Mouse (Mus musculus) skeletal muscle tissue, adult 2 months (tissue): ENCODE data around the gene Ddah1.

Source experiments
- DNase-seq: peaks from one replicate; pipeline ENCODE4 v3.0.0-alpha.2; 2012; ENCODE audit warnings: low read depth, low spot score

The Ddah1 gene

DNA sequence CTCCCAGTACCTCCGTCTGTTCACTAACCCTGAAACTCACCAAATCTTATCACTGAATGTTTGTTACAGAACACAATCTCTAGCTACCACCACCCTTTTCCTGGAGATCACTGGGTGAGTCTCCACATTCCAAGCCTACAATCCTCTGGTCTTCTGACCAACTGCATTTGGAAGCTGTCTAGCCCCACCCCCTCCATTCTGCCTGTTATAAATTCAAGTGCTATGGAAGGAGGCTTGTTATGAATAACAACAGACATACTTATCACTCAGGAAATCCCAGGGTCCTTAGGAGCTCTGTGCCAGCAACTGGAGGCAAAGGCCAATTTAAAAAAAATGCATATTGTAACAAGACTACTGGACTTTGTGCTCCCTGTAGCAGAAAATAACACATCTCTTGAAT, 58.3 kb downstream of the Ddah1 start:
- no peak for DNase-seq

DNA sequence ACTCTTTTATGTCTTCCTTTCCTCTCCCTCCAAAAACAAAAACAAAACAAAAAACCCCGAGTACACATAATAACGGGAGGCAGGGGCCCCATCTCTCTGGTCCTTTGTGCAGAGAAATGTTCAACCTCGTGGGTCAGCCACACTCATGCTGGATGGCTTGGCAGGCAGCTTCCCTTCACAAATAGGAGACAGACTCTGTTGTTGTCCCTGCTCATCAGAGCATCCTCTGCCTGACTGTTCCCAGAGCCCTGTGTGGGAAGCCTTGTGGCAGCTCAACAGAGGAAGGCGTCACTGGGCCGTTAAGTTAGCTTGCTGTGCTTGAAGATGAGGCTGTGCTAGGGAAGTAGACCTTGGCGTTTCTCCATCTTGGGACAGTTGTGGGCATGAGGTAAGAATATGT, 58.8 kb downstream of the Ddah1 start:
- DNase-seq, result no peak

DNA sequence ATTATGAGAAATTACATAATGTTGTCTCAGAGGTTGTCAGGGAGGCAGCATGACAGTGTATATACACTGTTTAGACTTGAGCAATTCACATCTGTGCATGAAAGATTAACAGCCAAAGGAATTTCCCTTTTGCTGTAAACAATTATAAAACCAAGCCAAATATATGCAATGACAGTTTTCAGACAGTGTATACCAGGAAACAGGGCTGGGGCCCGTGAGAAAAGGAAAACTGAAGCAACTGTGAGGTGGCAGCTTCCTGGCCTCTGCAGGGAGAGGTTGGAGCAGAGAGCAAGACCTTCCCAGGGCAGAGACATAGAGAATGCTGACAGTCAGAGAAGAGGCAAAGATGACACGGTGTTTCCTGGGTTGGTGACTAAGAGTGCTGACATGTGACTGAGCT, 62.0 kb downstream of the Ddah1 start:
- DNase-seq, result no peak

DNA sequence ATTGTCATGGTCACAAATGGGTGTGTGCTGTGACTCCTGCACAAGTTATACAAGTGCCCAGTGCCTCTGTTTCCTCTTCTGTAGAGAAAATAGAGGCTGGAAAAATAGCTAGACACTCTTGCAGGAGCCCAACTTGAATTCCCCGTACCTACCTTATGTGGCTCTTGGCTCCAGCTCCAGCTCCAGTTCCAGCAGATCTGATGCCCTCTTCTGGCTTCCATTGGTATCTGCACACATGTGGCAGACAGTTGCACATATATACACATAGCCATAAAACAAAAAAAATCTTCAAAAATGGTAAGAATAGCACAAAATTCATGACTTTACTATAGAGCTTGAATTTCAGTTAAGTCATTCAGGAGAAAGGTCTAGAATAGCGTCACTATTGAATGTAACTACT, 62.5 kb downstream of the Ddah1 start:
- DNase-seq, result no peak

DNA sequence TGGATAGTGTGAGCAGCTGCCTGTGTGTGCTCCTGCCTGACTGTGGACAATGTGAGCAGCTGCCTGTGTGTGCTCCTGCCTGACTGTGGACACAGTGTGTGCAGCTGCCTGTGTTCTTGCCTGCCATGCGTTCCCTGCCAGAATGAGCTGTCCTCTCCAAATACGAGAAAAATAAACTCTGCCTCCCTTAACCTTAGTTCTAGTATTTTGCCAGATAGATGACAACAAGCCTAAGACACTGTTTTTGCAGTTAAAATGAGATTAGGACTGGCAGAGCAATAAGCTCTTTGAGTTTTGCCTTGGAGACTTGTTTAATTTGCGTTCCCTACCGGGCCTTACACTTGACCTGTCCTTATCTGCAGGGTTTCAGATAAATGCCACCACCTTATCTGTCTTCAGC, 63.7 kb downstream of the Ddah1 start:
- no peak for DNase-seq

DNA sequence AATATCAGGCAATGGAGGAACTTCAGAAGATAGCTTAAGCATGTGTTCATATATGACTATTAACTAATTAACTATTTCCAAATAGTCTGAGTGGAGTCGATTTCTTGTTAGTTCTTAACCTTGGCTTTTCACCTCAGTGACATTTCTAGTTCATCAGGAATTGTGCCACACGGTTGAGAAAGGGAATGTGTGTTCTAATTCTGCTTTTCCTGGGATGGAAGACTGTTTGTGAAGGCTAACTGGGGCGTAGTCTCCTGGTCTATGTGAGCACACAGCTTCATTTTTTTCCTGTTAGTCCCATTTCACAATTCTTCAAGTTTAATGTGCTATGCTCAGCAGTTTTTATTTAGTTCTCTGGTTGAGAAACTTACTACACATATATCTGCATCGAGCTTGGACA, 65.2 kb downstream of the Ddah1 start:
- DNase-seq, result no peak

DNA sequence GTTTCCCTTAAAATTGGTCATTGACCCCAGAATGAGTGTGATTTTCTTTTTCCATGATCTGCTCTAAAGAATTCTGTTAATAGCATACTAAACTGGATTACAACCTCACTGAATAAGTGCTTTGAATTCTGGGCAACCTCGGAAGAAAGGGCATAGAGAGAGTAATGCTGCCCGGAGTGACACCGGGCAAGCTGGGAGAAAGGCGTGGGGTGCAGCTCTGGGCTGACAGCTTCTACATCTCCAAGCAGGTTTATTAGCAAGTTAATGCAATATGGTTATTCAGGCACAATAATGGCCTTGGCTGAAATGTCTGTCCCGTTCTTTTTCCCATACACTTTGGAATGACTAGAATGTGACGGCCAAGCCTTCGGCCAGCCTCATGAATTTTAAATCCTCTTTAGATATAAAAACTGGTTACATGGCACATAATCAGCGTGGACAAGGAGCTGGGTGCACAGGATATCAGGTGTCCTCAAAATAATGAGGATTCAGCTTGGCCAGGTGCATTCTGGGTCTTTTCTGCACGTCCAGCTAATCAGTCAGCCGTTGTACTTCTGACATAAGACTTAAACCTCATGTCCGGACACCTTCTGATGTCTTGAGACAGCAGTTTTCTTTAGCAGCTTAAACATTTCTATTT, 67.1 kb downstream of the Ddah1 start:
- no peak for DNase-seq

DNA sequence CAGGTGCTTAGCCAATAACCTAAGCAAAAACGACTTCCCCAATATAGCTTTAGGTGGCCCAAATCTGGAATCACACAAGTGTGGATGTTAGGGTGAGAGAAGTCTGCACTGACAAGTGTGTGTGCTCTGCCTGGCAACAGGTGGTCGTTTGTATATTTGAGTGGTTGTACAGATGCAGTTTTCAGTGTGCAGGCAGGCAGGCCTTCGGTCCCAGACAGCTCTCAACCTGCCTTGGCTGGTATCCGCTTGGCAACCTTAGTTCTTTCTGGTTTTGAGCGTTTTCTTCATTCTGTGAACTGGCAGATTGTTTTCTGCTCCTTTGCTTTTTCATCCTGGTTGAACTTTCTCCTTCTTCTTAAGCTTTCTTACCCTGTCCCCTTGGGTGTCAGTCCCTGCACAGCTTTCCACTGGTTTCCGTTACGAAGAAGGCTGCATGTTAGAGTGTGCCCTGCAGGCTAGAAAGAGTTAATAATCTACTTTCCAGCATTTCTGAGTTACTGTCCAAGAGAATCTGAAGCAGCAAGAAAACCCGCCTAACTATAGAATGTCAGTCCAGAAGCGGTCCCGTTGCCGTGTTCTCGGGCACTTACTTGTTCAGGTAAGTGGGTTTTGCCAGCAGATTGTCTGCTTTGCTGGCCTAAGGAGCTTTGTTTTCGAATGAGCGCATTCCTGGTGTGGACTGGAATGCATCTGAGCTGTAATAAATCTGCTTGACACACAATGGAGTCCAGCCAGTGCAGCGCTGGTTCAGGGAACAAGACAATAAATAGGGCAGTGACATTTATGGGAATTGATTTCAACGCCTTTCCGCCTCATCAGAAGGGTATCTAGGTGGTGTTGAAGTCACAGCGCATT, 68.9 kb downstream of the Ddah1 start:
- DNase-seq, result peak; percentile 13

DNA sequence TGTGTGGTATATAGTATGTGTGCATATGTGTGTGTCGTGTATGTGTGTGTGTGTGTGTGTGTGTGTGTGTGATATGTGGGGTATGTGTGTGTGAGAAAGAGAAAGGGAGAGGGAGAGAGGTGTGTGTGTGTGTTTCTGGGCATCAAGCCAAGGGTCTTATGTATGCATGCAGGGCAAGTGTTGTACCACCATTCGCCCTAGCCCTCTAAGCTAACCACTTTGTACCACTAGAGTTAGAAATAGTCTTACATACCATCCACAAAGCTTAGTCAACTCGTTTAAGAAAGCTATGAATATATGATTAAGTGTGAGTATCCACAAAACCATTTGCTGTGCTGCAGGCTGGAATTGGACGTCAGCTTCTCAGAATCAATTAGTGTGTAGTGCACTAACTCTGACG, 70.4 kb downstream of the Ddah1 start:
- DNase-seq, result no peak

DNA sequence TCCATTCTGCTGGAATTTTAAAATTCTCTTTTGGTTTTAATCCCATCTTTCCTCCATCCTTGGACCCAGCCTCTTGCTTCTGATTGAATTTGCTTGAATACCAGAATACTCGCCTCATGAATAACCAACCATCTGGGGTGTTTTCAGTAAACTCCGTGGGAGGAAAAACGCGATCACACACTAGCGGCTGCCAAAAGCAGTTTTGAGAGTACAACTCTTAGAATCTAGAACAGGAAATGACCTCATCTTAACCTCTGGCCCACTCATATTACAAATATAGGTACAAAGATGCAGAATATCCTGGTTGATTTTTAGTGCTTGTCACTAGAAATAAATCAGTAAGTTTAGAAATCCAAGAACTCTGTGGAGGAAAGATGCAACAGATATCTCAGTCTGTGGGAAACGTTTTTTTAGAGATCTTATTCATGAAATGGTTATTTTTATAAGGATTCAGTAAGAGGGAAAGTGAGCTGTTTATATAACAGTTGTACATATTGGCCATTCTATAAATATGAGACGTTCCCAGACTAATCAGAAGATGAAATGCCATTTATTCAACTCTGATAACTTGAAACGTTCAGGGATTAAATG, 75.6 kb downstream of the Ddah1 start:
- DNase-seq, result peak; percentile 23

DNA sequence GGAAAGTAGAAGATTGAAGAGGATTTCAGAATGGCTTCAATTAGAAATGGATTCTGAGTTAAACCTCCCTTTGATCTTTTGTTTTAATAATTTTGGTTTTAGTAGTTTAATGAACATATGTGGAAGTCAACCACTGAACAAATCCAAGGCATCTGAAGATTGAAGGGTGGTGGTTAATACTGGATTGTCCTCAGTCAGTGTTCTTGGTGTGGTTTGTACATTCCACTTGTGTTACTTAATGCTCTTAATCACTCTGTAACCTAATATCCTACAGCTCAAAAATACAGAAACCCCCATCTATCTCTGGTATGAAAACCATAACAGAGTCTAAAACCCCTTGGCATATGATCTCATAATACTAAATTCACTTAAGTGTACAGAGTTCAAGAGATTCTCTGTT, 79.8 kb downstream of the Ddah1 start:
- DNase-seq, result no peak

DNA sequence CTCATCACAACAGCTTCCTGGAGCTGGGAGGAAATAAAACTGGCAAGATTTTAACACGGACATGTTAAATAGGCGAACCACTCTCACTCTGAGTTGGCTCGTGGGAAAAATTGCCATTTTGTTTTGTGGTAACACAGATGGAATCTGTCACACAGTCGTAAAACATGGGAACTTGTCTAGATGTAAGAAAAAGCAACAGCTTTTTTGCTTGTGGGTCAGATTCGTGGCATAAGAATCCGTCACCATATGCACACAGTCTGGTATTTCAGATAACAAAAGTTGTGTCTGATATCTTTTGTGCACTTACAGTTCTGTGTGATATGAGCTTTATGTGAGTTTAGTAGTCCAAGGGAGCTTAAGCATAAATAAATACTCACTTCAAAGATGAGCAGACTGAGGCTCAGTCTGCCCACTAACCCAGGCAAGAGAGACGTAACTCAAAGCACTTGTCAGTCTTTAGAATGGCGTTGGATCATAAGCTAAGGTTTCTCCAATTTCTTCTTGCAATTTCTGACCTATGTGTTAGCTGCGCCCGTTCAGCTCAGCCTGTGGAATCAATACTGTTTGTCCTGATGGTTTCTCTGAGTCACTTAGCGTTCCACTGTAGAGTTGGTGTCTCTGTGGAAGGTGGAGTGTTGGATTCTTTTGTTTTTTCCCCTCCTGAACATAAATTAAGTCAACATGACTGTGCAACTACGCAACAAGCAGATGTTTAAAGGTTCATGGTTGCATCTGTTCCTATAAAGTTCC, 83.7 kb downstream of the Ddah1 start:
- DNase-seq, result no peak

DNA sequence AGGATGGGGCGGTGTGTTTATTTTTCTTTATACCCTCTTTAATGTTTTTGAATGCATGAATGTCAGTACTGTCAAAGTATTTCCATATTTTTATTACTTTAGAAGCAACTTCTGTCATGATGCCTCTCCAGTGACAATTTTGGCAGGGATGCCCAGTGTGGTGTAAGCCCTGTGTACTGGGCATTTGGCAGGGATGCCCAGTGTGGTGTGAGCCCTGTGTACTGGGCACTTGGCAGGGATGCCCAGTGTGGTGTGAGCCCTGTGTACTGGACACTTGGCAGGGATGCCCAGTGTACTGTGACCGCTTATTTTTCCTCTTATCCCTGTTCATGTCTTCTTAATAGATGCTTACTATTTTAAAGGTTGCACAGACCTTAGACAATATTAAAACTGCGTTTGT, 85.4 kb downstream of the Ddah1 start:
- peak; percentile 63 for DNase-seq

DNA sequence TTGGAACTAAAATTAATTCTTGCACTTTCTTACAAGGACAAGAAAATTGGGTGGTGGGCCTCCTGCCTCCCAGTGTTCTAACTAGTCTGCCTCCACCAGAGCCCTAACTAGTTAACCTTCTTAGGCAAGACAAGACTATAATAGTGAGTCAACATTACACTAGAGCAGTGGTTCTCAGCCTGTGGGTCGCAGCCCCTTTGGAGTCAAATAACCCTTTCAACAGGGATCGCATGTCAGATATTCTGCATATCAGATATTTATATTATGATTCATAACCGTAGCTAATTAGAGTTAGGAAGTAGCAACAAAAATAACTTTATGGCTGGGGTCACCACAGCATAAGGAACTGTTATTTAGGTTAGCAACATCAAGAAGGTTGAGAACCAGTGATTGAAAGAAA, 86.4 kb downstream of the Ddah1 start:
- DNase-seq, result no peak

DNA sequence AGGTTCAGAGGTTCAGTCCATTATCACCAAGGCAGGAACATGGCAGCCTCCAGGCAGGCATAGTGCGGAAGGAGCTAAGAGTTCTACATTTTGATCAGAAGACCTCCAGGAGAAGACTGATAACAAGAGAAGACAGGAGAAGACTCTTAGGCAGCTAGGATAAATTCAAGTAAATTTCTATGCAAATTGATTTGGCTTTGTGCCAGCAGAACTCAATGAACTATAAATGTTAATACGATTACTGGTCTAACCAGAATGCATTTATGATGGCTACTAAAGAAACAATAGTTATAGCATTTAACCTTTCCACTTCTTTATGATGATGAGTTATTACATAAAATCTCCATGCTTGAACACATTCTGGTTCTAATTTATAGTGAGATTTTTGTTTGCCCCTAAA, 87.8 kb downstream of the Ddah1 start:
- no peak for DNase-seq

DNA sequence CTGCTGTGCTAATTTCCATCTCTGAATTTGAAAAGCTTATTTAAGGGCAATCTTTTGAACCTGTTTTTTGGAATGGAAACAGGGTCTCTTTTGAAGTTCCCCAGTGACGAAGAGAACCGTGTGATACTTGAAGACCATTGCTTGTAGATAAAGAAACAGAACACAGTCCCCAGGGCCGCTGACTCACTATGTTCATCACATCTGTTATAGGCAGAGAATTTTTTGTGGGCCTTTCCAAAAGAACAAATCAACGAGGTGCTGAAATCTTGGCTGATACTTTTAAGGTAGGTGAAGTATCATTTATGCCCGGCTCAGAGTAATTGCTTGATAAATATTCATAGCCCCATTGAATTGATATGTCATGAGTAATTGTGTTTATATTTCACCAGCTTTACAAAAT, 93.6 kb downstream of the Ddah1 start:
- DNase-seq, result no peak

DNA sequence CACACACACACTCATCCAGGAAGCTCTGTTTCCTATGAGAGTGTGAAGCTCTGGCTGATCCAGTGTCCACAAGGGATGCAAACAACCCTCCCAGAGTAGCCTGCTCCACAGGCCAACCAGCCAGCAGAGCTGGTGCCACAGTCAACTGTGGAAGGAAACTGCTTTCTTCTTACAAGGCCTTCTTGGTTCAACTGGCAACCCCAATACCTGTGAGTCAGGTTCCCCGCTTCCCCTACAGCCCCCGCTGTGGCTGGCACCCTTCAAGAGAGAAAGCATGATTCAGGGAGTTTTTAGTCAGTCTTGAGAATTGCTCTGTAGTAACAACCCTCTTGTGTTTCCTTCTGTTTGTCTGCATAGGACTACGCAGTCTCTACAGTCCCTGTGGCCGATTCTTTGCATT, 94.3 kb downstream of the Ddah1 start:
- no peak for DNase-seq

DNA sequence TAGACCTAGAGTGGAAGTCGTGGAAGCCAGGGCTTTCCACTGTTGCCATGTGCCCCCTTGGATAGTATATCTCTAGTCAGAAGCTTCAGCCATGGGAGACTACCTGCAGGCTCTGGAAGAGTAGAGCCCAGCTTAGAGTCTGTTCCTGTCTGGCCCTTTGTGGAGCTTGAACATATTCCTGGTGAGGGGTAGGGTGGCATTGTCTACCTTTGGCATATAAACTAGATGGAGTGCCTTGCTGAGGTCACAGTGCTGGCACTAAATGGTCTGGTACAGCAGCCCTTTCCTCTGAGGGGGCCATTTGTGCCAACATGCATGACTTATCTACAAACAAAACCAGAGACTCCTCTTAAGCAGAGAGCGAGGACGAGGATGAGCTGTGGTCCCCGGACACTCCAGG, 95.2 kb downstream of the Ddah1 start:
- no peak for DNase-seq

DNA sequence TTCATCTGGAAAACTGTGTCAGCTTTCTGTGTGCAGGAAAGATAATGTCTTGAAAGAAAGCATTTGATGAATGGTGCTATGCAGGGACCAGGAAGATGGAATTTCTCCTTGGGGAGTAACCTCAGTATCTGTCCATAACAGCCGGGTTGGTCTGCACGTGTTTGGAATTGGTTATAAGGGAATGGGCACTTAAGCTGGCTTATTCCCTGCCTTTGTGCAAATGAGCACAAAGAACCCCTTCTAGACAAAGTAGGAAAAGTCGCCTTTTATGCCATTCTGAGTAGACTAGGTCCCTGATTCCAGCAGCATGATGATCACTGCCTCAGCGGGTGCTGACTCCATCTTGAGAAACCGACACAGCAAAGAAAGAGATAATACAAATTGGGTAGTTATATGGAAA, 96.0 kb downstream of the Ddah1 start:
- DNase-seq, result no peak

DNA sequence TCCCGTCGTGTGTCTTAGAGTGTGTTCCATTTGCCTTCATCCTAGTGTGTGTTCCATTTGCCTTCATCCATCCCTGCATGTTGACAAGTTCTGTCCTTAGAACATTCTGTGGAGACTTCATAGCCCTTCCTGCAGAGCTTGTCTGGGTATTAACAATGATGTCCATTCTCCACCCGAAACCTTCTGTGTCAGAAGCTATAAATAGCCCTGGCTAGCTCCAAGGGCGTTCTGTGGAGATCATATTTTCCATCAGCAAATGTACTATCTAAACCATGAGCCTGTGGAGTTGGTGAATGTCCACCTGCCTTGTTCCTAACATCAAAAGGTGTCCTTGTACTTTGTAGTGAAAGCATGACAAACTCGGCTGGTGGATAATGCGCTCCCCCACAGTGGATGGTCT, 96.8 kb downstream of the Ddah1 start:
- no peak for DNase-seq

DNA sequence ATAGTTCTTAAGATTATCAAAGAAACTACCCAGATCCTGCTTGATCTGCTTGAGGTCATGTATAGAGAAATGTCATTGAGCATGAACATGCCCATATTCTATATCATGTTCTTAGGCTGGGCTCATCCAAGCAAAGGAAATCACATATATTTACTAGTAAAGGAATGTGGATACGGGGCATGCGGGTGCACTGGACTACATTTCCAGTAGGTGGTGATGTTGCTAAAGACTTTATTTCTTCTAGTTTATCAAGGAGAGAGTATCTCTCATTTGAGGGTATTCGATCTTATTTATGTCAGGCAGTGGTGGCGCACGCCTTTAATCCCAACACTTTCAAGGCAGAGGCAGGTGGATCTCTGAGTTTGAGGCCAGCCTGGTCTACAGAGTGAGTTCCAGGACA, 99.9 kb downstream of the Ddah1 start:
- DNase-seq, result no peak

DNA sequence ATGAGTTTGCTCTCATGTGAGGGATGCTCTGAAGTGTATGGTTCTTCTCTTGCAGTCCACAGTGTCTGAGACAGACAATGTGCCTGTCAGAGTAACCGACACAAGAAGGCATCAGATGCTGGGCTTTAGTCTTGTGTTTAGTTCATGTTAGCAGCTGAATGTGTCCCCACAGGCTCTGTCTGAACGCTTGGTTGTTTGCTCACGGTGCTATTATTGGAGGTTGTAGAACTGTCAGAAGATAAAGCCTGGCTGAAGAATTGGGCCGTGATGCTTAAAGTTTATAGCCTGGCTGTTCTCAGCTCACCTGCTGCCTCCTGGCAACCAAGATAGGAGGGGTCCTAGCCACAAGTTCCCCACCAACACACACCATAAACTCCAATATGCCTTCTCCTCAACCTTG, 104.0 kb downstream of the Ddah1 start:
- DNase-seq, result no peak
